Mouse (Mus musculus): ENCODE measurements at regions not wholly inside any gene's neighbourhood (a gene's known extent, or its start where the extent isn't known, plus 50 kb on each side); places are given as distances from the start of the nearest gene placed in this dataset.

DNA sequence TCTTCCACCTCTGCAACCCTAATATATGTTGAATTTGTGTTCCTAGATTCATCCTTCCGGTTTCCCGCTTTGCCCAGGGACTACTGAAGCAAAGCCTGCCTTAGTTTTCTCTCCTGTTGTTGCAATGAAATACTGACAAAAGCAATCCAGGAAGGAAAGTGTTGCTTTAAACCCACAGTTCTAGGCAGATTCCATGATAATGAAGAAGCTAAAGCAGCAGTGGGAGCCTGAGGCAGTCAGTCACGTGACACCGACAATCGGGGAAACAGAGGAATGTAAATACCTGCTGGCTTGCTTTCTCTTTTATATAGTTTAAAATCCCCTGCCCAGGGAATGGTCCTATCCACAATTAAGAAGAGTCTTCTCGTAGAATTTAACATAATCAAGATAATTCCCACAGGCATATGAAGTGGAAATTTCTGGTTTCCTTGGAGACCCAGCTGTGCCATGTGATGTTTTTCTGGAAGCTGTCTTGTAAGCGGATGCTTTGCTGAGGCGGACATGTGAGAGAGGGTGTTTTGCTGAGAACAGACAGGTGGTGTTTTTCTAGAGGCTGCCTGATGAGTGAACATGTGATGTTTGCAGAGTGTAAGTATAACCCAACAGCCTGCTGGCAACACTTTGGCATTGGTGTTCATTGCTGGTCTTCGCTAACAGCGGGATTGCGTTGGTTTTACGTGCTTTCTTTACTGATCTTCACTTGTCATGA lies 398.0 kb downstream of the Prim2 start:
- no peak overlapping the region for H3K4me2 ChIP-seq (replicated peaks; ENCODE audit: low read depth, low read length)
- H3K27me3 ChIP-seq (ENCODE audit: control insufficient read depth, insufficient read depth, low read length) = no peaks in the 10 kb centered on the region
- H3K4me1 ChIP-seq (ENCODE audit: control insufficient read depth, insufficient read depth, low read length) = no peaks in the 10 kb centered on the region
- ATAC-seq (ENCODE audit: low FRiP score, low TSS enrichment) = no peak
- no peak overlapping the region for H3K9ac ChIP-seq (ENCODE audit: low read depth, low read length)
- WGBS = 51% methylated on average over 12 of the region's 12 CpGs
- no peak overlapping the region for H3K27ac ChIP-seq (ENCODE audit: low read depth, low read length)
- no peak overlapping the region for H3K4me3 ChIP-seq (ENCODE audit: low read length)
- no peaks in the 10 kb centered on the region for H3K9me3 ChIP-seq (ENCODE audit: control insufficient read depth, low read length)
- H3K36me3 ChIP-seq (ENCODE audit: control insufficient read depth, insufficient read depth, low read length) = no peaks in the 10 kb centered on the region

DNA sequence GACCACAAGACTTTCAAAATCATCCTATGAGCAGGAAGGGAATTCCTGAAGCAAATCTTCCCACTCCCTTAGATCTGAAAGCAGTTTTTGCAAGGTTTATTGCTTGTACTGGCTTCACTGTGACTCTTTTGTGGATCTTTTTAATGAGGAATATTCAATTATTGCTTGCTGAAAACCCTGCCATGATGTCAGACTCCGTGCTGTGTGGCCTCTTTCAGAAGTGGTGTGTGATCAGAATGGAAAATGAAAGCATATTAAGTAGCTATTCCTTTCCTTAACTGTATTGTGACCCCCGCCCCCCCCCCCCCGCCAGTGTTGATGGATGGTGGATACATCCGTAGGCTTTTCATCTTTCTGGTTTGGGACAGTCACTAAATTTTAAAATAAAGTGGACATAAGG lies 400.4 kb downstream of the Prim2 start:
- H3K27ac ChIP-seq (ENCODE audit: low read depth, low read length) = no peak overlapping the region
- no peaks in the 10 kb centered on the region for H3K36me3 ChIP-seq (ENCODE audit: control insufficient read depth, insufficient read depth, low read length)
- H3K9ac ChIP-seq (ENCODE audit: low read depth, low read length) = no peak overlapping the region
- no peaks in the 10 kb centered on the region for H3K4me1 ChIP-seq (ENCODE audit: control insufficient read depth, insufficient read depth, low read length)
- H3K9me3 ChIP-seq (ENCODE audit: control insufficient read depth, low read length) = no peaks in the 10 kb centered on the region
- 83% methylated on average over 4 of the region's 4 CpGs for WGBS
- no peaks in the 10 kb centered on the region for H3K27me3 ChIP-seq (ENCODE audit: control insufficient read depth, insufficient read depth, low read length)
- H3K4me3 ChIP-seq (ENCODE audit: low read length) = no peak overlapping the region
- no peak for ATAC-seq (ENCODE audit: low FRiP score, low TSS enrichment)
- no peak overlapping the region for H3K4me2 ChIP-seq (replicated peaks; ENCODE audit: low read depth, low read length)

DNA sequence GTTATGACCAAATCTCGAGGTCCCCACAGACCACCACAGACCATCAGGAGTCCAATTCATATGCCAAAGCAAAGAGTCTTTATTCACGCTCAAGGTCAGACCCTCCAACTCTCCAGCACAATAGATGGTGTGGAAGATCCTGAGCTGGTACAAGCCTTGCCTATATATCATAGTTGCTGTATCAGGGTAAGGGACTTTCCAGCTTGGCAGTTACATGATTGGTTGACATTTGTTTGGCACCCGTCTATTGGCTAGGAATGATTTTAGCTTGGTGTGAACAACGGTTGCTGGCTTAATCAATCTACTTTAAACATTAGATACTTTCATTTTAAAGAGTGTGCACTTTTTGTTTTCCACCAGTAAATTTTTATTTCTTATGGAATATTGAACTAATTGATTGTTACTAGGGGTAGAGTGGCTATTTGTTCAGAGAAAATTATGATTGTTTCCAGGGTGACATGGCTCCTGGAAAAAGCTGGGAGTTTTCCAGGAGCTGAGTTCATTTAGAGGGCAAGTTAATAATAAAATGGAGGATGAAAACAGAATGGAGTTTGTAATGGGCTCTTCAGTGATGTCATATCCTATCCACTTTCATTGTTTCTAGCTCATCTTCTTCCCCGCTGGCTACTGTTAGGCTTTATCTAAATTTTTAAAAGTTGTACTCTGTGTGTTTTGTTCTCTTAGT lies 403.7 kb downstream of the Prim2 start:
- 80% methylated on average over 5 of the region's 5 CpGs for WGBS
- no peak for ATAC-seq (ENCODE audit: low FRiP score, low TSS enrichment)
- no peaks in the 10 kb centered on the region for H3K27me3 ChIP-seq (ENCODE audit: control insufficient read depth, insufficient read depth, low read length)

DNA sequence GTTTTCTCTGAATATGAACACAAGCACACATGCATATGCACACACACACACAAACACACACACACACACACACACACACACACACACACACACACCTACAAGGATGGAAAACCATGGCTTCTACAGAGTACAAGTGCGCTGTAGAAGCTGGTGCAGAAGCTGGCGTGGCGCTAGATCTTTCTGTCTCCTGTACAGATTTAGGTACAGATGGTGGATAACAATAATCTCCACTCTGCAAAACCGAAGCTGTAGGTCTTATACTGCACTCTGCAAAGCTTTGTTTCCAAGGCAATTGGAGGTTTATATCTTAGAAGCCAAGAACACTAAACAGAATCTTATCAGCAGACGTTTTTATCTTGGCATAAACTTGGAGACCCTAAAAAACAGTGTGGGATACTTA lies 420.1 kb downstream of the Prim2 start:
- WGBS = 90% methylated on average over 5 of the region's 5 CpGs
- no peak overlapping the region for H3K4me3 ChIP-seq (ENCODE audit: low read length)
- H3K36me3 ChIP-seq (ENCODE audit: control insufficient read depth, insufficient read depth, low read length) = no peaks in the 10 kb centered on the region
- H3K27me3 ChIP-seq (ENCODE audit: control insufficient read depth, insufficient read depth, low read length) = no peaks in the 10 kb centered on the region
- H3K4me1 ChIP-seq (ENCODE audit: control insufficient read depth, insufficient read depth, low read length) = no peaks in the 10 kb centered on the region
- H3K27ac ChIP-seq (ENCODE audit: low read depth, low read length) = no peak overlapping the region
- H3K9me3 ChIP-seq (ENCODE audit: control insufficient read depth, low read length) = no peaks in the 10 kb centered on the region
- no peak overlapping the region for H3K4me2 ChIP-seq (replicated peaks; ENCODE audit: low read depth, low read length)
- ATAC-seq (ENCODE audit: low FRiP score, low TSS enrichment) = no peak
- no peak overlapping the region for H3K9ac ChIP-seq (ENCODE audit: low read depth, low read length)

More for the DNA sequence above, 403.7 kb downstream of the Prim2 start:
- Histone ChIP-seq H3K4me2 (replicated peaks; ENCODE audit: low read depth, low read length) (no peak overlapping the region), H3K4me3 (ENCODE audit: low read length) (no peak overlapping the region), H3K4me1 (ENCODE audit: control insufficient read depth, insufficient read depth, low read length) (no peaks in the 10 kb centered on the region), H3K9me3 (ENCODE audit: control insufficient read depth, low read length) (no peaks in the 10 kb centered on the region), H3K27ac (ENCODE audit: low read depth, low read length) (no peak overlapping the region), H3K9ac (ENCODE audit: low read depth, low read length) (no peak overlapping the region), H3K36me3 (ENCODE audit: control insufficient read depth, insufficient read depth, low read length) (no peaks in the 10 kb centered on the region)

DNA sequence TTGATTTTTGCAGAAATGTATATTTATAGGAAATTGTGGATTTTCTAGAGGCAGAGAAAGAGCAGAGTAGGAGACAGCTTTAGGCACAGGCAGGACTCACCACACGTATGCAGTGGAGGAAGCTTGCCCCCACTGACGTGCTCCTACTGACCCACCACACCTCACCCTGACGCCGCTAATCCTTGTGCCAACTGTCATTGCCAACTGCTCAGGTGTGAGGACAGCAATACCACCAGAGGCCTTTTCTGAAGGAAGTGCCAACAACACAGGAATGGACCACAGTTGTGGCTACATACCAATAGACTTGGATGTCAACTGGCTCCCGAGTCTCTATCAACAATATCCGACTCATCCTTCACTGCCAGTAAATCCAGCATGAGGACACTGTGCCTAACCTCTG lies 422.5 kb downstream of the Prim2 start:
- H3K9me3 ChIP-seq (ENCODE audit: control insufficient read depth, low read length) = no peaks in the 10 kb centered on the region
- no peaks in the 10 kb centered on the region for H3K27me3 ChIP-seq (ENCODE audit: control insufficient read depth, insufficient read depth, low read length)
- no peak overlapping the region for H3K9ac ChIP-seq (ENCODE audit: low read depth, low read length)
- no peak for ATAC-seq (ENCODE audit: low FRiP score, low TSS enrichment)
- H3K36me3 ChIP-seq (ENCODE audit: control insufficient read depth, insufficient read depth, low read length) = no peaks in the 10 kb centered on the region
- 91% methylated on average over 6 of the region's 6 CpGs for WGBS
- no peak overlapping the region for H3K27ac ChIP-seq (ENCODE audit: low read depth, low read length)
- no peaks in the 10 kb centered on the region for H3K4me1 ChIP-seq (ENCODE audit: control insufficient read depth, insufficient read depth, low read length)
- no peak overlapping the region for H3K4me3 ChIP-seq (ENCODE audit: low read length)
- H3K4me2 ChIP-seq (replicated peaks; ENCODE audit: low read depth, low read length) = no peak overlapping the region

DNA sequence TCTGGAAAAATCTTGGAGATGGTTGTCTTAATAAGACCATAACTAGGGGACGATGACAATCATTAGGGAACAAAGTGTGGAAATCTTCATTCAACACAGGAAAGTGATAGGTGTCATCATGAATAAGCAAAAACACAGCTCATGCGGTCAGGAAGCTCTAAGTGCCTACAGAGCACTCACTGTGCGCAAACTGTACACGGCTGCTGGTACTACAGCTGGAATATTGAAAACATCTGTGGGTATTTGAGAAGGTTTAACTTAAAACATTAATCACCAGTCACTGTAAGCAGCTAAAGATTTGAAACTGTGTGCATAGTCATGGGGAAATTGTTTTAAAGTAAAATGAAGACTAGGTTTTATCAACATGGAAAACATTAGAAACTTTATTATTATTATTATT lies 424.4 kb downstream of the Prim2 start:
- no peak overlapping the region for H3K9ac ChIP-seq (ENCODE audit: low read depth, low read length)
- no peak overlapping the region for H3K27ac ChIP-seq (ENCODE audit: low read depth, low read length)
- no peak overlapping the region for H3K4me2 ChIP-seq (replicated peaks; ENCODE audit: low read depth, low read length)
- H3K27me3 ChIP-seq (ENCODE audit: control insufficient read depth, insufficient read depth, low read length) = no peaks in the 10 kb centered on the region
- no peaks in the 10 kb centered on the region for H3K9me3 ChIP-seq (ENCODE audit: control insufficient read depth, low read length)
- H3K36me3 ChIP-seq (ENCODE audit: control insufficient read depth, insufficient read depth, low read length) = no peaks in the 10 kb centered on the region
- no peak overlapping the region for H3K4me3 ChIP-seq (ENCODE audit: low read length)
- no peaks in the 10 kb centered on the region for H3K4me1 ChIP-seq (ENCODE audit: control insufficient read depth, insufficient read depth, low read length)
- 82% methylated on average over 4 of the region's 4 CpGs for WGBS
- ATAC-seq (ENCODE audit: low FRiP score, low TSS enrichment) = no peak

DNA sequence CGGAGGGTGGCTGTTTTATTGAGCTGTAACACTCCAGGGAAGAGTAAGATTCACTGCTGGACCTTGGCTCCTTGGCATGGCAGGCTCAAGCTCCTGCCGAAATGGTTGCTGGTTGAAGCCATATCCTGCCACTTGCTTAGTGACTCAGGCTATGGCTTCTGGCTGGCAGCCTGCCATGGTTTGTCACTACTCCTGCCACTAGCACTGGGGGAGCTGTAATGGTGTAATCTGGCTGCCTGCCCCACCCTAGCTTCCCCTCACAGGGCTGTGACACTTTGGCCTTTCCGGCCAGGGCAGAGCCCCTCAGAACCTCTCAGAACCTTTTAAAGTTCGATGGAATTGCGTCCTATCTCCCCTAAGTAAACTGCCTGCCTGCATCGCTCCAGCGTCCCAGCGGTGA lies 424.9 kb downstream of the Prim2 start:
- no peaks in the 10 kb centered on the region for H3K4me1 ChIP-seq (ENCODE audit: control insufficient read depth, insufficient read depth, low read length)
- H3K36me3 ChIP-seq (ENCODE audit: control insufficient read depth, insufficient read depth, low read length) = no peaks in the 10 kb centered on the region
- no peaks in the 10 kb centered on the region for H3K27me3 ChIP-seq (ENCODE audit: control insufficient read depth, insufficient read depth, low read length)
- H3K4me3 ChIP-seq (ENCODE audit: low read length) = no peak overlapping the region
- H3K9ac ChIP-seq (ENCODE audit: low read depth, low read length) = no peak overlapping the region
- no peak overlapping the region for H3K4me2 ChIP-seq (replicated peaks; ENCODE audit: low read depth, low read length)
- no peak for ATAC-seq (ENCODE audit: low FRiP score, low TSS enrichment)
- WGBS = 84% methylated on average over 8 of the region's 8 CpGs
- H3K27ac ChIP-seq (ENCODE audit: low read depth, low read length) = no peak overlapping the region
- no peaks in the 10 kb centered on the region for H3K9me3 ChIP-seq (ENCODE audit: control insufficient read depth, low read length)

DNA sequence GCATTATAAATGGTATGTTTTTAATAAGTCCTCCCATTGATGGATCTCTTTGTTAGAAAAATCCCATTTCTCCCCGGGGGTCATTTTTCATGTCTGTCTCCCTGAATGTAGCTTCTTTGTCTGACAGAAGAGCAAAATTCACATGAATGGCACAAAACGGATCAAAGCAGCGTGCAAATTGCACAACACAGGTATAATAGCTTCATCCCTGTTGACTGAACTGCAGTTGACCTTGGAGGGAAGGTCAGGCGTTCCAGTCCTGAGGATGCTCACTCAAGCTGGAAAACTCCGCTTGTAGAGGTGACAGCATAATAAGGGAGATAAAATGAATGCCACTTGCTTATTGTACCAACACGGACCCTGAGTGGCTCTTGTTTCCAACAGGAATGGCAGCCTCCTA lies 446.6 kb downstream of the Prim2 start:
- H3K4me1 ChIP-seq (ENCODE audit: control insufficient read depth, insufficient read depth, low read length) = no peaks in the 10 kb centered on the region
- no peak for ATAC-seq (ENCODE audit: low FRiP score, low TSS enrichment)
- H3K4me3 ChIP-seq (ENCODE audit: low read length) = no peak overlapping the region
- H3K9me3 ChIP-seq (ENCODE audit: control insufficient read depth, low read length) = no peaks in the 10 kb centered on the region
- no peak overlapping the region for H3K4me2 ChIP-seq (replicated peaks; ENCODE audit: low read depth, low read length)
- WGBS = 68% methylated on average over 6 of the region's 6 CpGs
- H3K27me3 ChIP-seq (ENCODE audit: control insufficient read depth, insufficient read depth, low read length) = no peaks in the 10 kb centered on the region
- H3K36me3 ChIP-seq (ENCODE audit: control insufficient read depth, insufficient read depth, low read length) = no peaks in the 10 kb centered on the region
- no peak overlapping the region for H3K27ac ChIP-seq (ENCODE audit: low read depth, low read length)
- no peak overlapping the region for H3K9ac ChIP-seq (ENCODE audit: low read depth, low read length)

DNA sequence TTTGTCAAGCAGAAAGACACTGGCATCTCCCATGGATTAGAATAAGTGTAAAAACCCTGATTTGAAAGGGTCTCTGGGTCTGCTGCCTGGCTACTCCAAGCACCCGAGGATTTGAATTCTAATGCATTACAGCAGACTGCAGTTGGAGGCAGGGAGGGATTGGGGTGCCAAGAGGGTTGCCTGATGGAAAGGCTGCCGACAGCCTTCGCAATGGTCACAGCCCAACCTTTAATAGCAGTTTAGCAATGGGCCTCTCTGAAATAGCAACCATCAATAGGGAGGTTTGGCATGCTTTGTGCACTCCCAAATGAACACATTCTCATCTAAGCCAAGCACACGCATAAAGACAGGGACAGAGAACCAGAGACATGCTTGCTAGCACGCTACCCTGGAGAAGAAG lies 454.8 kb downstream of the Prim2 start:
- no peak for ATAC-seq (ENCODE audit: low FRiP score, low TSS enrichment)
- 76% methylated on average over 5 of the region's 5 CpGs for WGBS
- no peak overlapping the region for H3K4me3 ChIP-seq (ENCODE audit: low read length)
- H3K4me1 ChIP-seq (ENCODE audit: control insufficient read depth, insufficient read depth, low read length) = no peaks in the 10 kb centered on the region
- H3K27me3 ChIP-seq (ENCODE audit: control insufficient read depth, insufficient read depth, low read length) = no peaks in the 10 kb centered on the region
- no peak overlapping the region for H3K27ac ChIP-seq (ENCODE audit: low read depth, low read length)
- no peaks in the 10 kb centered on the region for H3K9me3 ChIP-seq (ENCODE audit: control insufficient read depth, low read length)
- H3K9ac ChIP-seq (ENCODE audit: low read depth, low read length) = no peak overlapping the region
- H3K36me3 ChIP-seq (ENCODE audit: control insufficient read depth, insufficient read depth, low read length) = no peaks in the 10 kb centered on the region
- H3K4me2 ChIP-seq (replicated peaks; ENCODE audit: low read depth, low read length) = no peak overlapping the region
